Mouse (Mus musculus) MEL (cell line): ENCODE measurements around the gene Appbp2. TPM values are rescaled to one million over a fixed set of nuclear protein-coding genes. Genes with fewer than 3 reads are reported as not detected.

Experiments used
- DNase-seq: peaks from one replicate; pipeline ENCODE4 v3.0.0; 2011; ENCODE audit warnings: low read depth, low spot score
- H3K27ac ChIP-seq: 2 replicates; pipeline ENCODE4 v1.5.1; 2012; ENCODE audit warnings: low read depth, mild to moderate bottlenecking, control low read depth, low read length, moderate library complexity; ENCODE audit not compliant: control insufficient read depth
- H3K27me3 ChIP-seq, 2 experiments: fragments of 150-350 bp in 1 of 2; sonication (generic) in 1 of 2; 2 replicates each; pipeline ENCODE4 v1.6.1; 2012; ENCODE audit warnings: low read length in 2 of 2, mild to moderate bottlenecking in 2 of 2, improper control_type of control experiment in 1 of 2, moderate library complexity in 1 of 2; ENCODE audit not compliant: insufficient read depth in 2 of 2, control insufficient read depth in 1 of 2
- H3K36me3 ChIP-seq, 2 experiments: 2 replicates each; pipeline ENCODE4 v1.6.1; 2012 to 2014; ENCODE audit warnings: low read length in 2 of 2, improper control_type of control experiment in 1 of 2, inconsistent platforms in 1 of 2, mild to moderate bottlenecking in 1 of 2; ENCODE audit not compliant: insufficient read depth in 2 of 2, control insufficient read depth in 1 of 2
- H3K4me1 ChIP-seq, 2 experiments: fragments of 150-350 bp in 1 of 2; sonication (generic) in 1 of 2; 2 replicates each; pipeline ENCODE4 v1.6.1; 2012; ENCODE audit warnings: low read length in 2 of 2, improper control_type of control experiment in 1 of 2, mild to moderate bottlenecking in 1 of 2; ENCODE audit not compliant: insufficient read depth in 2 of 2, control insufficient read depth in 1 of 2
- H3K4me3 ChIP-seq, 2 experiments: fragments of 150-350 bp in 1 of 2; sonication (generic) in 1 of 2; 2 replicates each; pipeline ENCODE4 v1.5.1; 2012; ENCODE audit warnings: low read depth in 2 of 2, low read length in 2 of 2, mild to moderate bottlenecking in 2 of 2, moderate library complexity in 2 of 2, control low read depth in 1 of 2, improper control_type of control experiment in 1 of 2; ENCODE audit not compliant: control insufficient read depth in 1 of 2, insufficient read depth in 1 of 2
- H3K79me2 ChIP-seq: 2 replicates; pipeline ENCODE4 v1.6.1; 2012; ENCODE audit warnings: mild to moderate bottlenecking, low read length, moderate library complexity; ENCODE audit not compliant: control insufficient read depth, poor library complexity, insufficient read depth
- H3K9ac ChIP-seq: 2 replicates; pipeline ENCODE4 v1.6.1; 2012; ENCODE audit warnings: low read depth, mild to moderate bottlenecking, control low read depth, low read length, moderate library complexity; ENCODE audit not compliant: control insufficient read depth, poor library complexity, severe bottlenecking
- H3K9me3 ChIP-seq: fragments of 150-350 bp; sonication (generic); replicated peaks from 2 replicates; pipeline ENCODE4 v1.6.1; 2012; ENCODE audit warnings: mild to moderate bottlenecking, low read length, improper control_type of control experiment, moderate library complexity; ENCODE audit not compliant: insufficient read depth
- CHD1 ChIP-seq: IDR thresholded peaks from 2 replicates; pipeline ENCODE4 v1.6.1; 2012; ENCODE audit warnings: low read depth, mild to moderate bottlenecking, inconsistent platforms, low read length, improper control_type of control experiment
- E2F4 ChIP-seq: IDR thresholded peaks from 2 replicates; pipeline ENCODE4 v1.6.1; 2011; ENCODE audit warnings: low read depth, low read length, improper control_type of control experiment, borderline replicate concordance
- GABPA ChIP-seq: IDR thresholded peaks from 2 replicates; pipeline ENCODE4 v1.6.1; 2012; ENCODE audit warnings: low read depth, mild to moderate bottlenecking, inconsistent platforms, low read length, improper control_type of control experiment, moderate library complexity
- GATA1 ChIP-seq: IDR thresholded peaks from 2 replicates; pipeline ENCODE4 v1.6.1; 2011; ENCODE audit warnings: low read depth, low read length, improper control_type of control experiment
- JUND ChIP-seq: IDR thresholded peaks from 2 replicates; pipeline ENCODE4 v1.6.1; 2011; ENCODE audit warnings: low read depth, mild to moderate bottlenecking, improper control_type of control experiment, low read length
- MAFK ChIP-seq: IDR thresholded peaks from 2 replicates; pipeline ENCODE4 v1.6.1; 2011; ENCODE audit warnings: low read depth, mild to moderate bottlenecking, low read length, improper control_type of control experiment, borderline replicate concordance
- MAX ChIP-seq: IDR thresholded peaks from 2 replicates; pipeline ENCODE4 v1.6.1; 2011; ENCODE audit warnings: low read length, improper control_type of control experiment
- MXI1 ChIP-seq: IDR thresholded peaks from 2 replicates; pipeline ENCODE4 v1.6.1; 2011; ENCODE audit warnings: mild to moderate bottlenecking, low read depth, low read length, improper control_type of control experiment
- MYB ChIP-seq: IDR thresholded peaks from 2 replicates; pipeline ENCODE4 v1.6.1; 2011; ENCODE audit warnings: mild to moderate bottlenecking, low read depth, low read length, improper control_type of control experiment
- MYC ChIP-seq: IDR thresholded peaks from 2 replicates; pipeline ENCODE4 v1.6.1; 2011; ENCODE audit warnings: low read depth, mild to moderate bottlenecking, low read length, improper control_type of control experiment, moderate library complexity
- NRF1 ChIP-seq: IDR thresholded peaks from 2 replicates; pipeline ENCODE4 v1.6.1; 2014; ENCODE audit warnings: low read depth, mild to moderate bottlenecking, inconsistent platforms, low read length, improper control_type of control experiment, moderate library complexity; ENCODE audit not compliant: poor library complexity, insufficient read depth, severe bottlenecking
- POLR2AphosphoS5 ChIP-seq: IDR thresholded peaks from 2 replicates; pipeline ENCODE4 v1.6.1; 2012; ENCODE audit warnings: low read depth, borderline replicate concordance, mild to moderate bottlenecking, inconsistent platforms, low read length, moderate library complexity, mixed read lengths
- RCOR1 ChIP-seq: IDR thresholded peaks from 2 replicates; pipeline ENCODE4 v1.6.1; 2012; ENCODE audit warnings: low read depth, mild to moderate bottlenecking, inconsistent platforms, low read length, improper control_type of control experiment
- SIN3A ChIP-seq: IDR thresholded peaks from 2 replicates; pipeline ENCODE4 v1.6.1; 2012; ENCODE audit warnings: low read length, improper control_type of control experiment, inconsistent platforms
- TAL1 ChIP-seq: IDR thresholded peaks from 2 replicates; pipeline ENCODE4 v1.6.1; 2012; ENCODE audit warnings: mild to moderate bottlenecking, inconsistent platforms, low read length, moderate library complexity, mixed read lengths
- UBTF ChIP-seq: IDR thresholded peaks from 2 replicates; pipeline ENCODE4 v1.6.1; 2012; ENCODE audit warnings: low read depth, mild to moderate bottlenecking, inconsistent platforms, low read length, improper control_type of control experiment, moderate library complexity, borderline replicate concordance; ENCODE audit not compliant: insufficient read depth
- USF1 ChIP-seq: IDR thresholded peaks from 2 replicates; pipeline ENCODE4 v1.6.1; 2014; ENCODE audit warnings: low read depth, mild to moderate bottlenecking, inconsistent platforms, low read length, improper control_type of control experiment, moderate library complexity
- ZC3H11A ChIP-seq: IDR thresholded peaks from 2 replicates; pipeline ENCODE4 v1.6.1; 2012; ENCODE audit warnings: low read depth, mild to moderate bottlenecking, inconsistent platforms, low read length, improper control_type of control experiment
- ZKSCAN1 ChIP-seq: IDR thresholded peaks from 2 replicates; pipeline ENCODE4 v1.6.1; 2012; ENCODE audit warnings: low read depth, mild to moderate bottlenecking, inconsistent platforms, low read length, improper control_type of control experiment, moderate library complexity
- polyA plus RNA-seq, 2 experiments: library from polyadenylated mRNA; stranded (reverse) in 1 of 2; unstranded in 1 of 2; fragments of >175 nt in 1 of 2; fragments of >200 nt in 1 of 2; gene quantifications; 2 replicates each; pipeline versions ENCODE4 v1.2.1 to v1.2.4; 2012; ENCODE audit warnings: low replicate concordance in 2 of 2, low read depth in 1 of 2; ENCODE audit not compliant: insufficient read length in 2 of 2, insufficient read depth in 1 of 2, missing spikeins in 1 of 2
- total RNA-seq: library from RNA; depleted of rRNA; stranded (reverse); fragments of 300-350 nt; gene quantifications from 2 replicates; pipeline ENCODE4 v1.2.3, GENCODE M21; 2012

Gene Appbp2
- total and polyA plus RNA-seq, 3 experiments, result 25.5 to 157 (median 34.4) TPM

- Histone ChIP-seq H3K79me2 (peaks cover 2% of the 10 kb centered on the region; the same call in 1 of the 2 replicates), H3K9ac (no peak overlapping the region), H3K4me1 (peaks cover 0 to 3% of the 10 kb centered on the region in 2 experiments; a peak in 1 of 4 replicates), H3K27ac (no peak overlapping the region), H3K4me3 (no peak overlapping the region), H3K36me3 (peaks cover 0 to 4% of the 10 kb centered on the region in 2 experiments; a peak in 2 of 4 replicates), H3K27me3 (no peaks in the 10 kb centered on the region), H3K9me3 (no peaks in the 10 kb centered on the region)
- no peak for TF ChIP-seq NRF1
- TF ChIP-seq USF1, result no peak
- TF ChIP-seq GABPA, result no peak
- TF ChIP-seq JUND, result no peak
- no peak for TF ChIP-seq GATA1
- TF ChIP-seq MAX, result no peak
- TF ChIP-seq ZKSCAN1, result no peak
- TF ChIP-seq POLR2AphosphoS5, result no peak
- no peak for DNase-seq
Observed at GRCm38 (mm10) chr11:85240211-85240610, 5.3 kb upstream of the Appbp2 start.

- H3K79me2 ChIP-seq, result peaks cover 51% of the 10 kb centered on the region
Observed at GRCm38 (mm10) chr11:85234363-85234989, 454 bp downstream of the Appbp2 start.

GRCm38 (mm10) chr11:85233676-85234210 is 1.2 kb downstream of the Appbp2 start:
- H3K27me3 ChIP-seq, result no peaks in the 10 kb centered on the region
- H3K9ac ChIP-seq, result peak overlapping the region; percentile 88
- H3K4me1 ChIP-seq, result peaks cover 3 to 5% of the 10 kb centered on the region in 2 experiments; a peak in 3 of 4 replicates
- H3K4me3 ChIP-seq, result peak overlapping the region; percentile 75 to 78
- H3K79me2 ChIP-seq, result peaks cover 57% of the 10 kb centered on the region
- peak; percentile 50 for DNase-seq
- peaks cover 4 to 15% of the 10 kb centered on the region in 2 experiments for H3K36me3 ChIP-seq
- H3K9me3 ChIP-seq, result no peaks in the 10 kb centered on the region
- no peak for TF ChIP-seq GABPA
- TF ChIP-seq MXI1, result peak; percentile 46; the same call in 1 of the 2 replicates
- TF ChIP-seq RCOR1, result peak; percentile 65; the same call in 1 of the 2 replicates
- TF ChIP-seq TAL1, result no peak
- TF ChIP-seq CHD1, result peak; percentile 91
- peak; percentile 76 for TF ChIP-seq SIN3A
- TF ChIP-seq, all 39 proteins: peak for 4
- no peak overlapping the region for H3K27ac ChIP-seq

More at GRCm38 (mm10) chr11:85234363-85234989, 454 bp downstream of the Appbp2 start:
- peak overlapping the region; percentile 88 for H3K9ac ChIP-seq
- no peaks in the 10 kb centered on the region for H3K9me3 ChIP-seq
- no peak for TF ChIP-seq E2F4
- no peak for TF ChIP-seq MAFK
- TF ChIP-seq NRF1, result 0 out of 2 replicates have a peak, but pooled peaks have one; percentile 40
- peak; percentile 49; the same call in 1 of the 2 replicates for TF ChIP-seq UBTF
- 0 out of 2 replicates have a peak, but pooled peaks have one; percentile 0 for TF ChIP-seq ZC3H11A
- no peak for TF ChIP-seq GABPA
- TF ChIP-seq MYC, result no peak
- TF ChIP-seq POLR2AphosphoS5, result no peak
- TF ChIP-seq MYB, result no peak
- H3K27me3 ChIP-seq, result no peaks in the 10 kb centered on the region
- peaks cover 4 to 15% of the 10 kb centered on the region in 2 experiments for H3K36me3 ChIP-seq
- peak overlapping the region; percentile 75 to 78 for H3K4me3 ChIP-seq
- H3K27ac ChIP-seq, result peak overlapping the region; percentile 85
- DNase-seq, result peak; percentile 90
- H3K4me1 ChIP-seq, result peaks cover 3 to 5% of the 10 kb centered on the region in 2 experiments; a peak in 3 of 4 replicates
